Mouse (Mus musculus): ENCODE measurements around the gene Olfr1135. TPM values are rescaled to one million over a fixed set of nuclear protein-coding genes. Genes with fewer than 3 reads are reported as not detected.

The Olfr1135 gene
- polyA plus RNA-seq (2016; fragmentation: Nextera tagmentation; extraction: Ambion mirVana): not detected in 2 replicates

GRCm38 (mm10) chr2:87673564-87673963 lies at the start of gene Olfr1135:
TSS of gene Olfr1135 (minus strand) at chr2:87673664.
- H3K36me3 ChIP-seq (replicated peaks): no peaks in the 10 kb centered on the region
- no peak within 1 kb of the TSS for H3K4me2 ChIP-seq
- 21% methylated on average over 1 of the region's 1 CpGs for WGBS
- H3K27me3 ChIP-seq: no peaks in the 10 kb centered on the region
- no peak within 1 kb of the TSS for H3K27ac ChIP-seq
- H3K4me1 ChIP-seq: no peaks in the 10 kb centered on the region
- H3K4me3 ChIP-seq (replicated peaks): no peak within 1 kb of the TSS
- H3K9me3 ChIP-seq: no peaks in the 10 kb centered on the region
- no peak for ATAC-seq (ENCODE audit: low FRiP score)
- no peak within 1 kb of the TSS for H3K9ac ChIP-seq

- no peaks in the 10 kb centered on the region for H3K36me3 ChIP-seq (replicated peaks)
- H3K27ac ChIP-seq: no peak within 1 kb of the TSS
- H3K9ac ChIP-seq: no peak within 1 kb of the TSS
- H3K27me3 ChIP-seq: no peaks in the 10 kb centered on the region
- ATAC-seq (ENCODE audit: low FRiP score): no peak
- no peaks in the 10 kb centered on the region for H3K4me1 ChIP-seq
- H3K9me3 ChIP-seq: no peaks in the 10 kb centered on the region
- no peak within 1 kb of the TSS for H3K4me2 ChIP-seq
- no peak within 1 kb of the TSS for H3K4me3 ChIP-seq (replicated peaks)
Measured at GRCm38 (mm10) chr2:87713079-87713478, 39.6 kb upstream of the Olfr1135 start, which contains the start of gene Olfr1137. TSS of gene Olfr1137 (minus strand) at chr2:87713179.

- no peak for ATAC-seq (ENCODE audit: low FRiP score)
- Histone ChIP-seq H3K9me3 (no peaks in the 10 kb centered on the region), H3K4me2 (no peak within 1 kb of the TSS), H3K4me3 (replicated peaks) (no peak within 1 kb of the TSS), H3K9ac (no peak within 1 kb of the TSS), H3K27ac (no peak within 1 kb of the TSS), H3K36me3 (replicated peaks) (no peaks in the 10 kb centered on the region), H3K27me3 (no peaks in the 10 kb centered on the region), H3K4me1 (no peaks in the 10 kb centered on the region)
Measured at GRCm38 (mm10) chr2:87693847-87694246, 20.4 kb upstream of the Olfr1135 start, which contains the start of gene Olfr1136. TSS of gene Olfr1136 (minus strand) at chr2:87693947.

DNA sequence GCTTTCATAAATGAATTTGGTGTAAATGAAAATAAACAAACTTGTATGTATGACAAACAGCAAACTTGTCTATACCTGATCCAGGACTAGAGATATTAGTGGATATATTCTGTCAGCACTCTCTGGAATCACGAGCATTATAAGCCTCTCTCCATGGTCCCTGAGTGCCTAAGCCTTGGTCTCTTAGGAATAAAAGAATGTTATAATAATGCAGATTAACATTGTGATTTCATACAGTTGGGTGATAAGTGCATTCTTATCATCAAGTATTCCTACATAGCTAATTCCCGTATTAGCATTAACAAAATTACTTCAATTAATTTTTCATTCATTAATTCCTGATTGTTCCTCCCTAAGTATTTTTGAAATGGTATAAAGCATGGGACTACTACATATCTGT lies 15.1 kb downstream of the Olfr1135 start, which contains the start of gene Olfr1134:
Olfr1134 (minus strand) TSS at position 101 of the 400 bp plus-strand sequence.
- Histone ChIP-seq H3K27ac (no peak within 1 kb of the TSS), H3K27me3 (no peaks in the 10 kb centered on the region), H3K9ac (no peak within 1 kb of the TSS), H3K9me3 (no peaks in the 10 kb centered on the region), H3K36me3 (replicated peaks) (no peaks in the 10 kb centered on the region), H3K4me2 (no peak within 1 kb of the TSS), H3K4me1 (no peaks in the 10 kb centered on the region), H3K4me3 (replicated peaks) (no peak within 1 kb of the TSS)
- ATAC-seq (ENCODE audit: low FRiP score): no peak
- WGBS: 94% methylated on average over 2 of the region's 2 CpGs

GRCm38 (mm10) chr2:87647274-87647673 lies 26.2 kb downstream of the Olfr1135 start, which contains the start of gene Olfr1133:
TSS of gene Olfr1133 (minus strand) at chr2:87647374.
- Histone ChIP-seq H3K27ac (no peak within 1 kb of the TSS), H3K4me2 (no peak within 1 kb of the TSS), H3K4me1 (no peaks in the 10 kb centered on the region), H3K9me3 (no peaks in the 10 kb centered on the region), H3K27me3 (no peaks in the 10 kb centered on the region), H3K36me3 (replicated peaks) (no peaks in the 10 kb centered on the region), H3K4me3 (replicated peaks) (no peak within 1 kb of the TSS), H3K9ac (no peak within 1 kb of the TSS)
- ATAC-seq (ENCODE audit: low FRiP score): no peak

DNA sequence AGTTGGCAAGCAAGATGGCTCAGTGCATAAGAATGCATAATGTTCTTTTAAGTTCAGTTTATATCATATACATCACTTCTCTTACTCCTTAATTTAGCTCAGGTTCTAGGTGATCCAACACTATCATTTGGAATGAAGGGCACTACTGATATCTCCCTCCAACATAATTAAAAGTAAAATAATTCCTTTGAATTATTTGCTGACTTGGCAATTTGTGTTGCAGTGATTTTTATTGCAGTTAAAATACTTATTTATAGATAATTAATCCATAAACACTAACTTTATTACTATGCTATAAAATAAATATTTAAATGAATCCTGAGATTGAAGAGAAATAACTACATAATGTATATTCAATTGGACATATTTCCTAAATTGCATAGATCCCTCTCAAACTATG lies 31.0 kb downstream of the Olfr1135 start:
- no peaks in the 10 kb centered on the region for H3K27me3 ChIP-seq
- H3K4me2 ChIP-seq: no peak overlapping the region
- H3K27ac ChIP-seq: no peak overlapping the region
- ATAC-seq (ENCODE audit: low FRiP score): no peak
- no peaks in the 10 kb centered on the region for H3K4me1 ChIP-seq
- H3K9me3 ChIP-seq: no peaks in the 10 kb centered on the region
- no peak overlapping the region for H3K9ac ChIP-seq
- no peaks in the 10 kb centered on the region for H3K36me3 ChIP-seq (replicated peaks)
- no peak overlapping the region for H3K4me3 ChIP-seq (replicated peaks)

- H3K9me3 ChIP-seq: no peaks in the 10 kb centered on the region
- H3K36me3 ChIP-seq (replicated peaks): no peaks in the 10 kb centered on the region
- H3K4me3 ChIP-seq (replicated peaks): no peak within 1 kb of the TSS
- H3K4me2 ChIP-seq: no peak within 1 kb of the TSS
- no peaks in the 10 kb centered on the region for H3K4me1 ChIP-seq
- H3K27me3 ChIP-seq: no peaks in the 10 kb centered on the region
- no peak within 1 kb of the TSS for H3K27ac ChIP-seq
- H3K9ac ChIP-seq: no peak within 1 kb of the TSS
- ATAC-seq (ENCODE audit: low FRiP score): no peak
Measured at GRCm38 (mm10) chr2:87637435-87637834, 36.0 kb downstream of the Olfr1135 start, which contains the start of gene Olfr1132. TSS of gene Olfr1132 (minus strand) at chr2:87637535.

- H3K27me3 ChIP-seq: no peaks in the 10 kb centered on the region
- no peak within 1 kb of the TSS for H3K9ac ChIP-seq
Measured at GRCm38 (mm10) chr2:87626804-87627203, 46.7 kb downstream of the Olfr1135 start, which contains the start of gene Olfr1131. TSS of gene Olfr1131 (plus strand) at chr2:87627104.

More at GRCm38 (mm10) chr2:87626804-87627203, 46.7 kb downstream of the Olfr1135 start, which contains the start of gene Olfr1131:
- Histone ChIP-seq H3K9me3 (no peaks in the 10 kb centered on the region), H3K4me3 (replicated peaks) (no peak within 1 kb of the TSS), H3K27ac (no peak within 1 kb of the TSS), H3K4me1 (no peaks in the 10 kb centered on the region), H3K36me3 (replicated peaks) (no peaks in the 10 kb centered on the region), H3K4me2 (no peak within 1 kb of the TSS)
- no peak for ATAC-seq (ENCODE audit: low FRiP score)
- WGBS: 71% methylated on average over 3 of the region's 3 CpGs

Other genes with a start within 250 kb of the Olfr1135 start
- 0.08 and 0.15 TPM in 2 replicates for gene Olfr1124, start 243.4 kb downstream of the Olfr1135 start, polyA plus RNA-seq (2016; fragmentation: Nextera tagmentation; extraction: Ambion mirVana)
- gene Olfr1126, start 219.7 kb downstream of the Olfr1135 start, polyA plus RNA-seq (2016; fragmentation: Nextera tagmentation; extraction: Ambion mirVana): not detected in 2 replicates
- not detected in 2 replicates for gene Pramel7, start 176.6 kb downstream of the Olfr1135 start, polyA plus RNA-seq (2016; fragmentation: Nextera tagmentation; extraction: Ambion mirVana)
- not detected in 2 replicates for gene Pramel6, start 167.1 kb downstream of the Olfr1135 start, polyA plus RNA-seq (2016; fragmentation: Nextera tagmentation; extraction: Ambion mirVana)
- gene Olfr153, start 141.9 kb downstream of the Olfr1135 start, polyA plus RNA-seq (2016; fragmentation: Nextera tagmentation; extraction: Ambion mirVana): not detected in 2 replicates
- gene Olfr1128, start 128.1 kb downstream of the Olfr1135 start, polyA plus RNA-seq (2016; fragmentation: Nextera tagmentation; extraction: Ambion mirVana): not detected in 2 replicates
- gene Olfr1129, start 99.8 kb downstream of the Olfr1135 start, polyA plus RNA-seq (2016; fragmentation: Nextera tagmentation; extraction: Ambion mirVana): not detected in 2 replicates
- gene Olfr1130, start 67.5 kb downstream of the Olfr1135 start, polyA plus RNA-seq (2016; fragmentation: Nextera tagmentation; extraction: Ambion mirVana): not detected in 2 replicates
- gene Olfr1131, start 46.6 kb downstream of the Olfr1135 start, polyA plus RNA-seq (2016; fragmentation: Nextera tagmentation; extraction: Ambion mirVana): not detected in 2 replicates
- not detected in 2 replicates for gene Olfr1132, start 36.1 kb downstream of the Olfr1135 start, polyA plus RNA-seq (2016; fragmentation: Nextera tagmentation; extraction: Ambion mirVana)
- gene Olfr1133, start 26.3 kb downstream of the Olfr1135 start, polyA plus RNA-seq (2016; fragmentation: Nextera tagmentation; extraction: Ambion mirVana): not detected in 2 replicates
- gene Olfr1134, start 15.2 kb downstream of the Olfr1135 start, polyA plus RNA-seq (2016; fragmentation: Nextera tagmentation; extraction: Ambion mirVana): not detected in 2 replicates
- not detected in 2 replicates for gene Olfr1136, start 20.3 kb upstream of the Olfr1135 start, polyA plus RNA-seq (2016; fragmentation: Nextera tagmentation; extraction: Ambion mirVana)
- not detected in 2 replicates for gene Olfr1137, start 39.5 kb upstream of the Olfr1135 start, polyA plus RNA-seq (2016; fragmentation: Nextera tagmentation; extraction: Ambion mirVana)
- gene Olfr1138, start 66.3 kb upstream of the Olfr1135 start, polyA plus RNA-seq (2016; fragmentation: Nextera tagmentation; extraction: Ambion mirVana): not detected in 2 replicates
- gene Olfr1140, start 70.1 kb upstream of the Olfr1135 start, polyA plus RNA-seq (2016; fragmentation: Nextera tagmentation; extraction: Ambion mirVana): not detected in 2 replicates
- gene Olfr1141, start 80.3 kb upstream of the Olfr1135 start, polyA plus RNA-seq (2016; fragmentation: Nextera tagmentation; extraction: Ambion mirVana): not detected in 2 replicates
- gene Olfr152, start 105.8 kb upstream of the Olfr1135 start, polyA plus RNA-seq (2016; fragmentation: Nextera tagmentation; extraction: Ambion mirVana): not detected in 2 replicates
- not detected in 2 replicates for gene Olfr1143, start 126.9 kb upstream of the Olfr1135 start, polyA plus RNA-seq (2016; fragmentation: Nextera tagmentation; extraction: Ambion mirVana)
- not detected in 2 replicates for gene Olfr1145, start 136.2 kb upstream of the Olfr1135 start, polyA plus RNA-seq (2016; fragmentation: Nextera tagmentation; extraction: Ambion mirVana)
- not detected in 2 replicates for gene Olfr1148, start 156.9 kb upstream of the Olfr1135 start, polyA plus RNA-seq (2016; fragmentation: Nextera tagmentation; extraction: Ambion mirVana)
- not detected in 2 replicates for gene Olfr1150-ps1, start 170.3 kb upstream of the Olfr1135 start, polyA plus RNA-seq (2016; fragmentation: Nextera tagmentation; extraction: Ambion mirVana)
- gene Olfr1151, start 182.2 kb upstream of the Olfr1135 start, polyA plus RNA-seq (2016; fragmentation: Nextera tagmentation; extraction: Ambion mirVana): not detected in 2 replicates
- not detected in 2 replicates for gene Olfr1152, start 192.8 kb upstream of the Olfr1135 start, polyA plus RNA-seq (2016; fragmentation: Nextera tagmentation; extraction: Ambion mirVana)
- not detected in 2 replicates for gene Olfr1153, start 221.3 kb upstream of the Olfr1135 start, polyA plus RNA-seq (2016; fragmentation: Nextera tagmentation; extraction: Ambion mirVana)
- not detected in 2 replicates for gene Olfr1154, start 231.5 kb upstream of the Olfr1135 start, polyA plus RNA-seq (2016; fragmentation: Nextera tagmentation; extraction: Ambion mirVana)